Mouse (Mus musculus) gastrocnemius, adult 18-20 months (tissue): Measurements from ENCODE around the gene 2510009E07Rik. TPM values are rescaled to one million over a fixed set of nuclear protein-coding genes. Genes with fewer than 3 reads are reported as not detected.

Experiments used
- total RNA-seq, 2 experiments: library from RNA; stranded (reverse); gene quantifications; 2 replicates each; pipeline ENCODE4 v1.2.3; 2021

The 2510009E07Rik gene
- total RNA-seq, 2 experiments from 2014 or later = 26.9 to 29.7 TPM

Other genes with a start within 250 kb of the 2510009E07Rik start
- gene Ehhadh, start 93.1 kb upstream of the 2510009E07Rik start, total RNA-seq = 1 to 10 TPM; 6.1 to 7.6 TPM
- gene Map3k13, start 99.7 kb upstream of the 2510009E07Rik start, total RNA-seq = under 1 TPM; 0.59 to 0.64 TPM